ENCODE assay signal across 9 mouse cellular contexts in genomic region chr16:92519820-92520492, GRCm38 (mm10). TPM values are rescaled to one million over a fixed set of nuclear protein-coding genes. Genes with fewer than 3 reads are reported as not detected.
DNase-seq lines count a peak whose midpoint lies in the region; ATAC-seq and TF ChIP-seq lines count a peak whose summit lies in the region.
"Had no signal": no experiment of that assay in that cellular context is flagged by ENCODE, and none has a peak within 500 bp of the region (broad histone marks: within the 10 kb centered on the region; RNA-seq: fewer than 3 reads in every experiment).

No protein-coding gene starts in this region.

- DNase-seq in cerebellum, postnatal 14 days, result peak; percentile 56 to 67
- no peak for DNase-seq in cerebellum, adult 9-11 months
- peak; percentile 39 for DNase-seq in liver
- no peak for DNase-seq in liver, embryonic 11.5 days (ENCODE audit: low spot score)
- DNase-seq in NIH3T3 (ENCODE audit: low read depth), result peak; percentile 80
- DNase-seq in limb, embryonic 14.5 days (ENCODE audit: low spot score), result peak; percentile 40
- peak; percentile 67 for DNase-seq in stomach, postnatal 0 days (ENCODE audit: low spot score)

- H3K36me3 ChIP-seq in liver, embryonic 11.5 days (ENCODE audit: control insufficient read depth, insufficient read depth, low read length), result no peaks in the 10 kb centered on the region
- no peaks in the 10 kb centered on the region for H3K36me3 ChIP-seq in limb, embryonic 14.5 days (ENCODE audit: control insufficient read depth, insufficient read depth, low read length)
- H3K36me3 ChIP-seq in stomach, postnatal 0 days (ENCODE audit: control insufficient read depth, insufficient read depth, low read length), result no peaks in the 10 kb centered on the region
- H3K36me3 ChIP-seq: limb, embryonic 13.5 days had no signal

- no peak for ATAC-seq in liver, embryonic 11.5 days (replicated peaks; ENCODE audit: low FRiP score)
- ATAC-seq in limb, embryonic 14.5 days (ENCODE audit: low FRiP score, low read depth), result no peak
- 0 out of 2 replicates have a peak, but pooled peaks have one; percentile 24 for ATAC-seq in stomach, postnatal 0 days (ENCODE audit: low FRiP score, low TSS enrichment)

- H3K9ac ChIP-seq in liver, embryonic 11.5 days (ENCODE audit: low read depth, low read length), result no peak overlapping the region
- H3K9ac ChIP-seq in limb, embryonic 14.5 days (ENCODE audit: low read depth, low read length, severe bottlenecking), result no peak overlapping the region
- H3K9ac ChIP-seq in stomach, postnatal 0 days (ENCODE audit: low read length), result no peak overlapping the region
- H3K9ac ChIP-seq: limb, embryonic 13.5 days had no signal

- no peaks in the 10 kb centered on the region; the same call in 1 of the 2 replicates for H3K4me1 ChIP-seq in liver, embryonic 11.5 days (replicated peaks; ENCODE audit: control insufficient read depth, insufficient read depth, low read length)
- H3K4me1 ChIP-seq in embryonic fibroblast, embryonic 13.5 days (ENCODE audit: control insufficient read depth, insufficient read depth, low read length), result no peaks in the 10 kb centered on the region; the same call in 1 of the 2 replicates
- no peaks in the 10 kb centered on the region for H3K4me1 ChIP-seq in limb, embryonic 14.5 days (ENCODE audit: control insufficient read depth, insufficient read depth, low read length)
- H3K4me1 ChIP-seq in stomach, postnatal 0 days (replicated peaks; ENCODE audit: control insufficient read depth, insufficient read depth), result no peaks in the 10 kb centered on the region

- no peak overlapping the region for H3K4me3 ChIP-seq in liver, embryonic 11.5 days (ENCODE audit: low read depth, low read length)
- H3K4me3 ChIP-seq in embryonic fibroblast, embryonic 13.5 days (ENCODE audit: insufficient read depth, low read length), result no peak overlapping the region
- H3K4me3 ChIP-seq in limb, embryonic 14.5 days (replicated peaks; ENCODE audit: low read length), result no peak overlapping the region
- no peak overlapping the region for H3K4me3 ChIP-seq in stomach, postnatal 0 days (ENCODE audit: low read depth, low read length)
- H3K4me3 ChIP-seq: limb, embryonic 13.5 days had no signal

- H3K9me3 ChIP-seq in liver, embryonic 11.5 days (ENCODE audit: control insufficient read depth, low read length), result no peaks in the 10 kb centered on the region
- H3K9me3 ChIP-seq in limb, embryonic 14.5 days (ENCODE audit: control insufficient read depth, low read length), result no peaks in the 10 kb centered on the region
- no peaks in the 10 kb centered on the region for H3K9me3 ChIP-seq in stomach, postnatal 0 days (ENCODE audit: control insufficient read depth, low read length)
- H3K9me3 ChIP-seq: limb, embryonic 13.5 days had no signal

- H3K4me2 ChIP-seq in liver, embryonic 11.5 days, result no peak overlapping the region
- H3K4me2 ChIP-seq in limb, embryonic 14.5 days (replicated peaks; ENCODE audit: low read depth, low read length, severe bottlenecking), result no peak overlapping the region
- no peak overlapping the region for H3K4me2 ChIP-seq in stomach, postnatal 0 days (replicated peaks; ENCODE audit: low read depth)
- H3K4me2 ChIP-seq: limb, embryonic 13.5 days had no signal

- TF ChIP-seq CTCF in embryonic fibroblast, embryonic 13.5 days (IDR thresholded peaks at IDR 0.05; ENCODE audit: borderline replicate concordance, insufficient read depth, low read length), result peak; percentile 56; the same call in 1 of the 2 replicates
- TF ChIP-seq CTCF in stomach, postnatal 0 days (IDR thresholded peaks at IDR 0.05; ENCODE audit: low read depth), result peak; percentile 81

- H3K27ac ChIP-seq in liver, embryonic 11.5 days (ENCODE audit: low read depth, low read length), result no peak overlapping the region
- H3K27ac ChIP-seq in embryonic fibroblast, embryonic 13.5 days (ENCODE audit: insufficient read depth, low read length), result no peak overlapping the region
- no peak overlapping the region for H3K27ac ChIP-seq in limb, embryonic 14.5 days (replicated peaks; ENCODE audit: low read depth, low read length)
- H3K27ac ChIP-seq in stomach, postnatal 0 days (replicated peaks), result no peak overlapping the region
- H3K27ac ChIP-seq: limb, embryonic 13.5 days had no signal

- no peak for TF ChIP-seq POLR2A in embryonic fibroblast, embryonic 13.5 days (IDR thresholded peaks at IDR 0.05; ENCODE audit: low read depth, low read length)
- no peak for TF ChIP-seq POLR2A in limb, embryonic 14.5 days (IDR thresholded peaks at IDR 0.05; ENCODE audit: borderline replicate concordance, extremely low read depth, insufficient read depth, insufficient read length)

- no peak for TF ChIP-seq EP300 in stomach, postnatal 0 days (optimal IDR thresholded peaks at IDR 0.05)

- 43% methylated on average over 13 of the region's 13 CpGs for WGBS in liver, embryonic 11.5 days
- 49% methylated on average over 13 of the region's 13 CpGs for WGBS in limb, embryonic 14.5 days
- WGBS in stomach, postnatal 0 days, result 53% methylated on average over 13 of the region's 13 CpGs

- no peaks in the 10 kb centered on the region for H3K27me3 ChIP-seq in liver, embryonic 11.5 days (replicated peaks; ENCODE audit: control insufficient read depth, insufficient read depth, low read length)
- H3K27me3 ChIP-seq in limb, embryonic 14.5 days (ENCODE audit: control insufficient read depth, insufficient read depth, low read length), result no peaks in the 10 kb centered on the region; the same call in 1 of the 2 replicates
- no peaks in the 10 kb centered on the region for H3K27me3 ChIP-seq in stomach, postnatal 0 days (ENCODE audit: control insufficient read depth, insufficient read depth, low read length)

RNA-seq across cellular contexts. Expression of gene Clic6, which starts 34.4 kb away (rescaled TPM):
- polyA plus RNA-seq in liver, embryonic 11.5 days (2014; fragmentation: Nextera tagmentation; extraction: Ambion mirVana), result 1.5 and 1.6 TPM in 2 replicates
- polyA plus RNA-seq in embryonic fibroblast, embryonic 13.5 days (2011; ENCODE audit: insufficient read length, low read depth, missing spikeins), result not detected in 2 replicates
- polyA plus RNA-seq in limb, embryonic 14.5 days (2012; rRNA removed), result 2.2 and 2.7 TPM in 2 replicates
- 1.5 and 2.3 TPM in 2 replicates for polyA plus RNA-seq in limb, embryonic 14.5 days (2014; fragmentation: Nextera tagmentation; extraction: Ambion mirVana)
- 38.5 and 48.4 TPM in 2 replicates for polyA plus RNA-seq in stomach, postnatal 0 days (2015; fragmentation: Nextera tagmentation; extraction: Ambion mirVana)

RNA-seq across cellular contexts. Expression of gene Rcan1, which starts 49.3 kb away (rescaled TPM):
- 21.6 and 21.9 TPM in 2 replicates for polyA plus RNA-seq in liver, embryonic 11.5 days (2014; fragmentation: Nextera tagmentation; extraction: Ambion mirVana)
- 25.9 and 35.3 TPM in 2 replicates for polyA plus RNA-seq in embryonic fibroblast, embryonic 13.5 days (2011; ENCODE audit: insufficient read length, low read depth, missing spikeins)
- 27.0 and 28.2 TPM in 2 replicates for polyA plus RNA-seq in limb, embryonic 14.5 days (2012; rRNA removed)
- polyA plus RNA-seq in limb, embryonic 14.5 days (2014; fragmentation: Nextera tagmentation; extraction: Ambion mirVana), result 38.0 and 40.2 TPM in 2 replicates
- 24.8 and 28.6 TPM in 2 replicates for polyA plus RNA-seq in stomach, postnatal 0 days (2015; fragmentation: Nextera tagmentation; extraction: Ambion mirVana)

Comparison
In these comparisons a context has a peak if more than half of its experiments do, and no peak if none do; other contexts are left out.
1. DNase-seq: peak in cerebellum, postnatal 14 days (2 of 2), liver (single experiment), NIH3T3 (single experiment), limb, embryonic 14.5 days (single experiment) and stomach, postnatal 0 days (single experiment); none in cerebellum, adult 9-11 months (single experiment) and liver, embryonic 11.5 days (single experiment).
2. RNA of gene Clic6, which starts 34.4 kb away (polyA plus RNA-seq): 38.5 to 48.4 TPM in stomach, postnatal 0 days; 1.5 to 2.7 TPM in limb, embryonic 14.5 days, 1.5 to 1.6 TPM in liver, embryonic 11.5 days and not detected in embryonic fibroblast, embryonic 13.5 days; every median in the first group is over 10 times any median in the second.